Mouse (Mus musculus) layer of hippocampus, postnatal 10 days (tissue): ENCODE results near the gene Reln. TPM values are rescaled to one million over a fixed set of nuclear protein-coding genes. Genes with fewer than 3 reads are reported as not detected.

Source experiments
- DNase-seq, 2 experiments: peaks; one replicate each; pipeline ENCODE4 v3.0.0; 2021; ENCODE audit warnings: low spot score in 2 of 2
- total RNA-seq, 2 experiments: library from RNA; stranded (reverse); gene quantifications; 2 replicates each; pipeline ENCODE4 v1.2.3; 2021

Gene Reln
- total RNA-seq, 2 experiments from 2014 or later = 112 to 124 TPM

DNA sequence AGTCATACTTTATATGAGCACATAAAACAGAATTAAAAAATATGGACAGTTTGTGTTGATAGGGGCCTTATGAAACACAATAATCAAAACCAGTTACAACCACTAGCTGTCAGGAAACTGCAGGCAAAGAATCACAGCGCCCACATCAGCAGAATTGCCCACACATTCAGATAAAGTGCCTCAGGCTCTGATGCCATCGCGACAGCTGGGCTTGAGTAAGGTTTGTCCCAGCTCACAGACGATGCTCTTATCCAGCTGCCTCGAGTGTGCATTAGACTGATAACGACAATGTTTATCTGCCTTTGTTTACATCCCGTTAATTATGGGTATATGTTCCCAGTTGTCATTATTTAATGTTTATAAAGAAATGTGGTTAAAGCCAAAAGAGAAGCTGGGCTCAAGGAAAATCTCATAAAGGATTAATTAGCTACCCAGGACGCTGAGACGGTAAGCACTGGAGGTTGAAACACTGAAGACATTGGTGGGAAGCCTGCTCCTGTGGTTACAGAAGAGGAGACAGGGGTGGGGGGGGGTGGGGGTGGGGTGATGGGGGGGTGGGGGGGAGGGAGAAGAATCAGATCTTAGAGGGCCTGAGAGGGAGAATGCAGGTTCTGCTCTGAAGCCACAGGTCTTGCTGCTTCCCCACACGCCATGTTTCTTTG is 492.7 kb downstream of the Reln start:
- DNase-seq = no peak

DNA sequence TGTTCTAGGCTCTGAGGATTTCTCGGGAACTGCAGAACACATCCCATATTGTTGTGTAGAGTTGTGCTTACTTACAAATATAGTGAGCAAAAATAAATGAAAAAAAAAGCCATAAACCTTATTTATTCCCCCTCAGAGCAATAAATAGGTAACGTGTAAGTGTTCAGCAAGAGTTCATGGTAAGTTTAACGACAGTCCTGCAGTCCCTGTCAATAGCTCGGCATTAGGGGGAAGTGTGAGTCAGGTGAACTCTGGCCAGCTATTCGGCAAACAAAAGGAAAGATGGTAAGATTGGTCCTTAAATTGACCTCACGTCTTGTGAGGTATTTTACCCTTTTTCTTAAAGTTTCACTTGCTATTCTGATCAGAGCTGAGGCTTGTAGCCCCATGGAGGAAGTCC is 497.1 kb downstream of the Reln start:
- no peak for DNase-seq

DNA sequence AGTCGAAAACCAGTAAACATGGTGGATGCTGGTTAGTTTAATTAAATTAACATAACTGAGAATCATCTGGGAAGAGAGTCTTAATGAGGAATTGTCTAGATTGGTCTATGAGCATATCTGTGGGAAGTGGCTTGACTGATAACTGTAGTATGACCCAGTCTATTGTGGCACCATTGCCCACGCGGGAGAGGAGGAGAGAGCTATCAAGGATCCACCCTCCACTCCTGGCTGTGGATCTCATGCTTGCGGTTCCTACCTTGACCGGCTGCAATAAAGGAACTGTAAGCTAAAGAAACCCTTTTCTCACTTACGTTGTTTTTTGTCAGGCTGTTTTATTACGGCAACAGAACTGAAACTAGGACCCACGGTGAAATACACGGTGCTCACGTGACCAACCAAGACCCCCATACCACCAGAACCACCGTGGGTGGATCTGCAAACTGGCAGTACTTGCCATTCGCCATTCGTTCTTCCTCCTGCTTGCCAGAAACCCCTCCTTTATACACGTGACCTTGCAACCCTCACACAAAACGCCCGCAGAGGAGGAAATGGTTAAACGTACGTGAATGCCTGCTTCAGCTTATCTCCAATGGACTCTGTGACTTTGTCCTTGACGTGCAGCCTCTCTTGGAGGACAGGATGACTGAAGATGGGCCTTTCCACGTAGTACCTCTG is 497.7 kb downstream of the Reln start:
- DNase-seq = no peak

DNA sequence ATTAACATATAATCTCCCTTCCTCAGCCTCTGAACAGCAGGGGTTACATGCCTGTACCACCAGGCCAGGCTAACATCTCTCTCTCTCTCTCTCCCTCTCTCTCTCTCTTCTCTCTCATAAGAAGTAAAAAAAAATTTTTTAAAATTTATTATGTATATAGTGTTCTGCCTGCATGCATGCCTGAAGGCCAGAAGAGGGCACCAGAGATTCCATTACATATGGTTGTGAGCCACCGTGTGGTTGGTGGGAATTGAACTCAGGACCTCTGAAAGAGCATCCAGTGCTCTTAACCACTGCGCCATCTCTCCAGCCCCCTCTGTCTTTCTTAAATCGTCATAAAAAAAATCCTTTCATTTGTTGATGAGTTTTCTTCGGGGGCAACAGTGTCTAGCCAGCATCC is 499.8 kb downstream of the Reln start:
- no peak for DNase-seq

Other genes with a start within 250 kb of the Reln start
- 10 to 100 TPM; 22.7 to 23.4 TPM for gene Orc5, start 205.7 kb upstream of the Reln start, total RNA-seq